Mouse (Mus musculus) kidney, adult 2 months (tissue): ENCODE results near the gene Gm9639. TPM values are rescaled to one million over a fixed set of nuclear protein-coding genes. Genes with fewer than 3 reads are reported as not detected.
"Not testable (repeated sequence)": the region's sequence is repeated elsewhere in the genome, so short reads cannot be mapped to it uniquely, and the experiment has no call there.

ENCODE experiments used
- DNase-seq: peaks from one replicate; pipeline ENCODE4 v3.0.0; 2021
- H3K27ac ChIP-seq: fragments of 200-500 bp; 2 replicates; pipeline ENCODE4 v1.5.1; 2012; ENCODE audit warnings: low read depth, low read length, control low read depth, inconsistent platforms; ENCODE audit not compliant: insufficient read depth
- H3K27me3 ChIP-seq: fragments of 200-500 bp; replicated peaks from 2 replicates; pipeline ENCODE4 v1.6.1; 2012; ENCODE audit warnings: mild to moderate bottlenecking, moderate library complexity, low read length, inconsistent platforms; ENCODE audit not compliant: control insufficient read depth, insufficient read depth
- H3K36me3 ChIP-seq: fragments of 200-500 bp; 2 replicates; pipeline ENCODE4 v1.6.1; 2012; ENCODE audit warnings: mild to moderate bottlenecking, moderate library complexity, low read length, inconsistent platforms; ENCODE audit not compliant: control insufficient read depth, insufficient read depth
- H3K4me1 ChIP-seq: fragments of 200-500 bp; 2 replicates; pipeline ENCODE4 v1.6.1; 2011; ENCODE audit warnings: low read length; ENCODE audit not compliant: control insufficient read depth, insufficient read depth
- H3K4me3 ChIP-seq: fragments of 200-500 bp; 2 replicates; pipeline ENCODE4 v1.5.1; 2011; ENCODE audit warnings: mild to moderate bottlenecking, low read depth, low read length, control low read depth; ENCODE audit not compliant: insufficient read depth
- CTCF ChIP-seq: fragments of 200-500 bp; conservative IDR thresholded peaks from 2 replicates; pipeline ENCODE4 v1.5.1; 2011; ENCODE audit warnings: low read depth, mild to moderate bottlenecking, control low read depth, low read length, moderate library complexity, mixed read lengths; ENCODE audit not compliant: insufficient read depth, insufficient read length
- POLR2A ChIP-seq: fragments of 200-500 bp; IDR thresholded peaks from one replicate; pipeline ENCODE4 v1.6.1; 2011; ENCODE audit warnings: low read depth, low read length, control low read depth
- WGBS: fragments of 180-500 bp; shearing (Covaris S2); methylation state at CpG from one replicate; pipeline ENCODE4 v1.1.7; 2018; 5-methylcytosine and 5-hydroxymethylcytosine counted together
- polyA plus RNA-seq: library from polyadenylated mRNA; depleted of rRNA; stranded (reverse); fragments of >200 nt; gene quantifications from 2 replicates; pipeline ENCODE4 v1.2.3, GENCODE M21; 2012

Gene Gm9639
- polyA plus RNA-seq, 1 experiment: not detected

GRCm38 (mm10) chr10:77814382-77814781 lies 19.5 kb upstream of the Gm9639 start, which contains the start of gene Gm2696:
Gene Gm2696, plus strand, starts transcription at chr10:77814682.
- no peaks in the 10 kb centered on the region for H3K36me3 ChIP-seq
- no peaks in the 10 kb centered on the region for H3K4me1 ChIP-seq
- no peak within 1 kb of the TSS for H3K27ac ChIP-seq
- no peak for TF ChIP-seq POLR2A
- TF ChIP-seq CTCF: no peak
- no peak for DNase-seq
- H3K27me3 ChIP-seq: no peaks in the 10 kb centered on the region
- WGBS: 63% methylated on average over 4 of the region's 4 CpGs
- no peak within 1 kb of the TSS for H3K4me3 ChIP-seq

GRCm38 (mm10) chr10:77811743-77812142 lies 16.9 kb upstream of the Gm9639 start, which contains the start of gene Gm9507:
Gene Gm9507, minus strand, starts transcription at chr10:77811843.
- Histone ChIP-seq H3K36me3 (no peaks in the 10 kb centered on the region), H3K4me1 (no peaks in the 10 kb centered on the region), H3K27ac (no peak within 1 kb of the TSS), H3K27me3 (no peaks in the 10 kb centered on the region), H3K4me3 (no peak within 1 kb of the TSS)
- TF ChIP-seq CTCF (no peak), POLR2A (no peak)
- WGBS: 70% methylated on average over 5 of the region's 5 CpGs
- no peak for DNase-seq

GRCm38 (mm10) chr10:77804095-77804494 lies 9.2 kb upstream of the Gm9639 start:
- Histone ChIP-seq H3K4me3 (no peak overlapping the region), H3K27me3 (no peaks in the 10 kb centered on the region), H3K27ac (no peak overlapping the region), H3K36me3 (no peaks in the 10 kb centered on the region), H3K4me1 (no peaks in the 10 kb centered on the region)
- DNase-seq: peak; percentile 4
- WGBS: 59% methylated on average over 3 of the region's 3 CpGs
- no peak for TF ChIP-seq CTCF
- no peak for TF ChIP-seq POLR2A

GRCm38 (mm10) chr10:77798921-77799508 lies 4.1 kb upstream of the Gm9639 start, which contains the start of gene Gm19668:
Gene Gm19668, minus strand, starts transcription at chr10:77799133.
- Histone ChIP-seq H3K36me3 (no peaks in the 10 kb centered on the region), H3K27me3 (no peaks in the 10 kb centered on the region), H3K4me1 (no peaks in the 10 kb centered on the region), H3K27ac (no peak within 1 kb of the TSS), H3K4me3 (no peak within 1 kb of the TSS)
- 56% methylated on average over 8 of the region's 8 CpGs for WGBS
- TF ChIP-seq POLR2A (no peak), CTCF (no peak)
- DNase-seq: no peak

GRCm38 (mm10) chr10:77798164-77798920 lies 3.5 kb upstream of the Gm9639 start:
- 70% methylated on average over 3 of the region's 3 CpGs for WGBS
- not testable (repeated sequence) for DNase-seq, H3K36me3 ChIP-seq, H3K27ac ChIP-seq, H3K4me3 ChIP-seq, H3K4me1 ChIP-seq, H3K27me3 ChIP-seq

- no peak for TF ChIP-seq POLR2A
- no peak for TF ChIP-seq CTCF
- Histone ChIP-seq H3K4me3 (no peak overlapping the region), H3K27me3 (no peaks in the 10 kb centered on the region), H3K36me3 (no peaks in the 10 kb centered on the region), H3K27ac (no peak overlapping the region), H3K4me1 (no peaks in the 10 kb centered on the region)
- no peak for DNase-seq
- 33% methylated on average over 3 of the region's 3 CpGs for WGBS
These were observed 2.8 kb upstream of the Gm9639 start for GRCm38 (mm10) chr10:77797677-77798076.

- WGBS: 44% methylated on average over 2 of the region's 2 CpGs
- Histone ChIP-seq H3K4me3 (no peak overlapping the region), H3K27ac (no peak overlapping the region), H3K36me3 (no peaks in the 10 kb centered on the region), H3K27me3 (no peaks in the 10 kb centered on the region), H3K4me1 (no peaks in the 10 kb centered on the region)
- DNase-seq: no peak
- no peak for TF ChIP-seq CTCF
These were observed 6.3 kb downstream of the Gm9639 start for GRCm38 (mm10) chr10:77788621-77789020.

- H3K4me3 ChIP-seq, H3K27me3 ChIP-seq, H3K36me3 ChIP-seq, H3K4me1 ChIP-seq, DNase-seq, H3K27ac ChIP-seq: not testable (repeated sequence)
- WGBS: 70% methylated on average over 1 of the region's 1 CpGs
These were observed 7.0 kb downstream of the Gm9639 start, which contains the start of gene Gm7137 for GRCm38 (mm10) chr10:77787876-77788275. Gene Gm7137, minus strand, starts transcription at chr10:77788200.

GRCm38 (mm10) chr10:77783396-77783795 lies 11.5 kb downstream of the Gm9639 start:
- not testable (repeated sequence) for DNase-seq, H3K27ac ChIP-seq, H3K36me3 ChIP-seq, H3K4me3 ChIP-seq, H3K4me1 ChIP-seq, H3K27me3 ChIP-seq
- 82% methylated on average over 2 of the region's 3 CpGs for WGBS

- not testable (repeated sequence) for DNase-seq, H3K4me3 ChIP-seq, H3K27me3 ChIP-seq, H3K27ac ChIP-seq, H3K4me1 ChIP-seq, H3K36me3 ChIP-seq
- WGBS: 63% methylated on average over 1 of the region's 1 CpGs
These were observed 12.4 kb downstream of the Gm9639 start, which contains the start of gene Gm3250 for GRCm38 (mm10) chr10:77782442-77782841. Gene Gm3250, minus strand, starts transcription at chr10:77782542.
